Mouse (Mus musculus): ENCODE measurements at regions not wholly inside any gene's neighbourhood (a gene's known extent, or its start where the extent isn't known, plus 50 kb on each side); places are given as distances from the start of the nearest gene placed in this dataset.

DNA sequence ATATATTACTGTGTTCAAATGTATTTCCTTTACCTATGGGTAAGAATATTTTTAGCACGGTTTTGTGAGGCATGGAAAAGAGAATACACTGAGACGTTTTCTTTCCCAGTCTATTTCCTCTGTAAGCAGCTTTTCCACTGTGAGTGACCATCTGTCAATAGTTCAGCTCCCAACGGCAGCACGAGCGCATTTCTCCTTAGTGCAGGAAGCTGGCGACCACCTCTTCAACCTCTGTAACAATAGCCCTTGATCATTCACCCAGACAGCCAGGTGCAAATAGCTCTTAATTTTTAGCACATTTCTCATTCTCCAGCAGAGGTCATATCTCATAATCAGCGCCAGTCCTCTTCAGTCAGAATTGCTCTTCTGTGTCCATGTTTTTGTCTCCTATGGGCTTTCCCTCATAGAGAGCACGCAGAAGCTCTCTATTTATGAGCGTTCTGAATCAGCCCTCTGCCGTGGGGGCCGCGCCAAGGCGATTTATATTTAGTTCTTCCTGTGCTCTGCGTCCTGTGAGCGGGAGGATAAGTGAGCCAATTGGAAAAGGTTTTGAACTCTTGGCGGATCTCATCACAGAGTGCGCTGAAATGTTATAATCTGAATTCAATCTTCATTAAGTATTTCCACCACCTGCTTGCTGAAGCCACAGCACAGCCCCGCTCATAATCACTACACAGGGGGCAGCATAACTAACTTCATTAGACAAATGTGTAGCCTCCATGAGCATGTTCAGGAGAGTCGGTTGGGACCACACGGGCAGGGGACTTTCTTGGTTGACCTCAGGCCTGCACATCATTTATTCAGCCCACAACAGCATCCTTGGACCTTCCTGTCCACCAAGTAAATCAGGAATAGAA lies 171.3 kb upstream of the Slc24a2 start:
- TF ChIP-seq CTCF (IDR thresholded peaks at IDR 0.05; ENCODE audit: control insufficient read depth, insufficient read depth, insufficient replicate concordance, low read depth, low read length) = no peak
- TF ChIP-seq POLR2A (IDR thresholded peaks at IDR 0.05; ENCODE audit: control insufficient read depth, low read depth, low read length) = no peak

All from testis, adult 2 months (tissue).